Mouse (Mus musculus) adrenal gland, postnatal 36 days (tissue): ENCODE measurements around the gene Ugt1a9. TPM values are rescaled to one million over a fixed set of nuclear protein-coding genes. Genes with fewer than 3 reads are reported as not detected.
A peak's percentile ranks its signal among the peaks of the same experiment; 100 is the strongest.
"Not testable (repeated sequence)": the region's sequence is repeated elsewhere in the genome, so short reads cannot be mapped to it uniquely, and the experiment has no call there.

Experiments
- DNase-seq, 2 experiments: peaks; one replicate each; pipeline ENCODE4 v3.0.0; 2021; ENCODE audit warnings: mixed read lengths in 1 of 2
- total RNA-seq, 2 experiments: library from RNA; stranded (reverse); gene quantifications; 2 replicates each; pipeline ENCODE4 v1.2.3; 2021

The Ugt1a9 gene
- total RNA-seq, 2 experiments from 2014 or later = 0.26 TPM; not detected in 1

- DNase-seq = no peak
These were observed 149.7 kb downstream of the Ugt1a9 start for GRCm38 (mm10) chr1:88220336-88220735.

DNA sequence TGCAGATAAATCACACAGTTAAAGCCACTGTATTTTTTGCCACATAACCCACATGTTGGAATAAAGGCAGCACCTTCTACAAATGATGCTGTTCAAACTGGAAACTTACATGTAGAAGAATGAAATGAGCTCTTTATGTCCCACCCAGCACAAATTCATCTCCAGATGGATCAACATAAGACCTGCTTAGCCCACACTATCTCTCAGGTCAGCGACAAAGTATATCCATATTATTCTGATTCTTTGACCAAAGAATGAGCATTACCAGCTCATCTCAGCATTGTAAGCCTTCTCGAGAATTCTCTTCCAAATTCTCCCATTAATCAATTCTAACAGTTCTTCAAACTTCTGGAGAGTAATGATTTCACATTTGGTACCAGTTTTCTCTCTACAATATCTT, 151.6 kb downstream of the Ugt1a9 start:
- DNase-seq = no peak

DNA sequence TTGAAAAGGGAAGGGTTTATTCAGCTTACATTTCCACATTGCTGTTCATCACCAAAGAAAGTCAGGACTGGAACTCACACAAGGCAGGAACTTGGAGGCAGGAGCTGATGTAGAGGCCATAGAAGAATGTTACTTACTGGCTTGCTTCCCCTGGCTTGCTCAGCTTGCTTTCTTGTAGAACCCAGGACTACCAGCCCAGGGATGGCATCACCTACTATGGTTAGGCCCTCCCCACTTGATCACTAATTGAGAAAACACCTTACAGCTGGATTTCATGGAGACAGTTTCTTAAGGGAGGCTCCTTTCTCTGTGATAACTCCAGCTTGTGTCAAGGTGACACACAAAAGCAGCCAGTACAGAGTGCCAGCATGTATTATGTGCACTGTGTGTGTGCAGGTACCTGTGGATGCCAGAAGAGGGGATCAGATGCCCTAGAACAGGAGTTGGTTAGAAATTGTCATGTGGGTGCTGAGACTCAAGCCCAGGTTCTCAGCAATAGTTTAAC, 152.5 kb downstream of the Ugt1a9 start:
- DNase-seq = not testable (repeated sequence)

DNA sequence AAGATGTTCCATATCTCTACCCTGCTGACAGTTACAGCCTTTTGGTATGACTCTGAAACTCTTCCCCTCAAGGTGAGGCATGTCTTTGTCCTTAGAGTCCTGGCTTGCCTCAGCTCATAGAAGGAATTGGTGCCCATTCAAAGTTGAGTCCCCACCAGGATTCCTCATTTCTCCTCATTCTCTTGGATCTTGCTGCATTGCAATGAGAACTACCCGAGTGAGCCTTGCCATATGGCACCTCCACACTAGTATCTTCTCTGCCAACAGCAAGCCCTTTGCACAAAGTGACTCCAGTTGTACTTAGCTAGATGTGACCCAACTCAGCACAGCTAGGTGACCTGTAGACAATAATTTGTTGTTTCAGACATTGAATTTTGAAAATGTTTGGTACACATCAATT, 153.0 kb downstream of the Ugt1a9 start:
- no peak for DNase-seq

- peak; percentile 60 to 67 for DNase-seq
These were observed 153.6 kb downstream of the Ugt1a9 start for GRCm38 (mm10) chr1:88224029-88224776.

DNA sequence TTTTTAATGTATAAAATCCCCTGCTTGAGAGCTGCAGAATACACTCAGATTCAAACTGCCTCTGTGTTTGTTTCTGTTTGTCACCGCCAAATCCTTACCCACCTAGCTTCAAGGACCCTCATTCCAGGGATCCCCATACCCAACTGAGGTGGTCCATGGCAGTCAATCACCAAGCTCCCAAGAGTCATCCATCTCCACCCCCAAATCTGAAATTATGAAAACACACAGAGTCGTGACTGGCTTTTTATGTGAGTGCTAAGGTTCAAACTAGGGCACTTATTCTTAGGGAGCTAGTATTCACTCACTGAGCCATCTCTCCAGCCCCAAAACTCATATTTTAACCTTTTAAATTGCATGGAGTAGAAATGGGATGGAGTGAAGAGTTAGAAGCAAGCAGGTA, 154.7 kb downstream of the Ugt1a9 start:
- DNase-seq = not testable (repeated sequence)

GRCm38 (mm10) chr1:88225741-88226140, 155.1 kb downstream of the Ugt1a9 start:
- no peak for DNase-seq

DNA sequence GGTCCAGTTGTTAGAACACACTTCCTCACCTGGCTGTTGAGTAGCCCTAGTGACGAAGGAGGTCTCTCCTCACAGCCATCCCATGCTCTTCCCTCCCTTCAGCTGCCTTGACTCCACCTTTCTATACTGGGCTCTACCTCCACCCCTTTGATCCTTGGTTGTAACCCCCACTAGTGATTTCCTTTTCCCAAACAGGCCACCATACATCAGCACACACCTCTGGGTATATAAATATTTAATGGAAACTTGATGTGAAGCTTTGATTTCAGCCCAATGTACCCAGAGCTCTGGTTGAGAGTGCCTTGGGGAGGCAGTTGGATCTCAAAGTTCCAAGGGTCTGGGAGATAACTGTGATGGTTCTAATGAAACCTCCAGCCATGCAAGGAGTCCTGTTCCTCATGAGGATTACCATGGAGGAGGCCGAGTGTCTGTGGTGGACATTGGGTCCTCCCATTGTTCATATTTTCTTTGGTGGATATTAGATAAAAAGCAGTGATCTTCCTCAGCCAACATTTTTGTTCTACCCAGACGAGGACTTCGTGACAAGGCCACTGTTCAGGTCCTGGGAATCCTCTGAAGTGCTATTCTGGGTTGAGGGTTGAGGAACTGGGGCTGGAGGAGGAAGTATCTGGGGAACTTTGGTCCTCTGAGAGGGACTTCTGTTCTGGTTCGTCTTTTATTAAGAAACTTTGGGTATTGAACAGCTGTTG, 156.2 kb downstream of the Ugt1a9 start, which contains the start of gene Mroh2a:
TSS of gene Mroh2a (plus strand) at position 317 of the 710 bp plus-strand sequence.
- no peak for DNase-seq

- no peak for DNase-seq
These were observed 156.9 kb downstream of the Ugt1a9 start for GRCm38 (mm10) chr1:88227482-88227881.

DNA sequence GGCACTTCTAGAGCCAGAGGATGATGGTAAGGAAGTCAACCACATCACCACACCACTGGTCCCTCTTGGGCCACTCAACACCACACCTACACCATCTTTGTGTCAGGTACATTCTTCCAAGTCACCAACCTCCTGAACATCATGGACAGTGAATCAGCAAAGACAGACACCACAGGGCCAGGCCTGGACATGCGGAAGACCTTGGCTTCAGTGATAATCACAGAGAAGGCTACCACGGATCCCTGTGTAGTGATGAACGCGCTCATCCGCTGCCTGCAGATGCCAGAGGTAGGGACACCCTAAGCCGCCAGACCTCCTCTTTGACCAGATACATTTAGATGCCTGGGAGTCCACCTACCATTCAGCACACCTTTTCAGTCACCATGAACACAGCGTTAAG, 157.5 kb downstream of the Ugt1a9 start:
- no peak for DNase-seq

DNA sequence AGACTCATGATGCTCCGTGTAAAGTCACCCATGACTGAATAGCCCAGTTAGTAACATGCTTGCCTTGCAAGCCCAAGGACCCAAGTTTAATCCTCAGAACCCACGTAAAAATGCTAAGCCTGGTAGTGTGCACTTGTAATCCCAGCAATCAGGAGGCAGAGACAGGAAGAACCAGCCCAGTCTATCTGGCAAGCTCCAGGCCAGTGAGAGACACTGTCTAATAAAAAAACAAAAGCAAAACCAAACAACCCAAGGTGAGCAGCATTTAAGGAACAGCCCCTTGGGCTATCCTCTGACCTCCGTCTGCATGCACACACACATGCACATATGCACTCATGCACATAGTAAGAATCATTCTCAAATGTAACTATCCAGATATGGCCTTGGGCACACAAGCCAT, 159.0 kb downstream of the Ugt1a9 start:
- DNase-seq = no peak

DNA sequence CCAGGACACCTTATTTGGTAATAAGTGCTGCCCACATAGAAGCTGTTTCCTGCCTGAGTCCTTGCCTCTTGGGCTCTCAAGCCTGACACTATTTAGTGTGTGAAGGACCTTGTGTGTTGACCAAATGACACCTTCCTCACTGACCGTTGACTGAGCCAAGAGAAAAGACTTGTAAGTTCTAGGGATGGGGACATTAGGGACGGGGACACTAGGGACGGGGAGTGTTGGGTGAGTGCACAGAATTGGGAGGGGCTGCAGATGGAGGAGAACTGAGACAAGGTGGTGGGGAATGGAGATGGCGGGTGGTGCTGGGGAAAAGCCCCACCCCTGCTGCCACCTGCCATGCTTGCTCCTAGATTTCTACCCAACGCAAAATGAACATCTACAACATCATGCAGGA, 159.4 kb downstream of the Ugt1a9 start:
- no peak for DNase-seq

- no peak for DNase-seq
These were observed 159.8 kb downstream of the Ugt1a9 start for GRCm38 (mm10) chr1:88230421-88230820.

- no peak for DNase-seq
These were observed 160.6 kb downstream of the Ugt1a9 start for GRCm38 (mm10) chr1:88230981-88231802.

DNA sequence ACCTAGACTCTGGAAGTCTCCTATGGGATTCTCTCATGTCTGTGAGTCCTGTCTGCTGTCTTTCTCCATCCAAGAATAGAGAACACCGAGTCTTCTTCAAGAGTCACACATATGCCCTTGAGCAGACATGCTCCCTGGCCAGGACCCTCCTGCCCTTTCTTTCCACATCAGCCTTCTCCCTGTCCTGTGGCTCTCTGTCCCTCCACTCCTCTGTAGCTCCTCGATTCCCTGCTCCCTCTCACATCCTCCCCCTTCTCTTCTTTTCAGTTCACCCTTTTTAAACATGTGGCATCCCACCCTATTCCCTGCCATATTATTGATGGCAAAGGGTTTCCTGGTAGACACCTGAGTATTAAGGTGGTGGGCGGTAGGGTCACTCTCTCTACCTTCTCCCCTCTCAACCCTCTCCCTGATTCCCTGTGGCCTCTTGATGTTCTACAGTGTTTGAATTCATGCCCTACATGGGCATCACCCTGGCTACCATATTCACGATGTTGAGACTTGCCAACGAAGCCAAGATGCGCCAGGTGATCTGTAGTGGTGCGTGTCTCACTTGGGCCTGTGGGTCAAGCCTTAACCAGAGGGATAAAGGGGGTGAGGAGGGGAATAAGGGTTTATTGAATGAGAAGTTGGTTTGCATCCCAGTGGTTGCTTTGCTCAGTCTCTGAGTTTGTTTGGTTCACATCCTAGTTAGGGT, 161.4 kb downstream of the Ugt1a9 start:
- DNase-seq = no peak

DNA sequence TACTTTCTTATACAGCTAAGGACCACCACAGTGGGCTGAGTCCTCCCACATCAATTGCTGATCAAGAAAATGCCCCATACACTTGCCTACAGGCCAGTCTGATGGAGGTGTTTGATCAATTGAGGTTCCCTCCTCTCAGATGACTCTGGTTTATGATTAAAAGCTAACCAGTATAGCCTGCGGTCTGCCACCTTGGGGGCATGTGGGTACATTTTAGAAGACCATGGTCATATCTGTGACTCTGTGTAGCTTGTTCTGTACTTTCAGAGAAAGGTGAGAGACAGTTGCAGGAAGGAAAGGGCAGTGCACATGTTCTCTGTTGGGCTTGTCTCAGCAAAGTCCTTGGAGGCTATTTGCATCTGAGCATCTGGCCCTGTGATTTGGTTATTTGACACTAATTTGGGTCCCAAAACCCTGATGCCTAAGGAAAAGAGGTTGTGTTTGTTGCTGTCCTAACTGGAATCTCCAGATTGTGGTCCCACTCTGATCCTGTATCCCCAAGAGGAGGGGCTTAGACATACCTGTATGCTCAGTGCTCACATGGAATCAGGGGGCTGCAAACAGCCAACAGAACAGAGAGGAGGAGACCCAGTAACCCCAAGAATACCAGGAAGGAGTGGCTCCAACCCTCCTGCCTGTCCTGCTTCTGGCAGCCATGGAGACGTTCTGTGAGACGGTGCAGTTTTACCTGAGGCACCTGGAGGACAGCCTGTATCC, 162.2 kb downstream of the Ugt1a9 start:
- DNase-seq = no peak

- DNase-seq = no peak
These were observed 163.0 kb downstream of the Ugt1a9 start for GRCm38 (mm10) chr1:88233421-88234247.

DNA sequence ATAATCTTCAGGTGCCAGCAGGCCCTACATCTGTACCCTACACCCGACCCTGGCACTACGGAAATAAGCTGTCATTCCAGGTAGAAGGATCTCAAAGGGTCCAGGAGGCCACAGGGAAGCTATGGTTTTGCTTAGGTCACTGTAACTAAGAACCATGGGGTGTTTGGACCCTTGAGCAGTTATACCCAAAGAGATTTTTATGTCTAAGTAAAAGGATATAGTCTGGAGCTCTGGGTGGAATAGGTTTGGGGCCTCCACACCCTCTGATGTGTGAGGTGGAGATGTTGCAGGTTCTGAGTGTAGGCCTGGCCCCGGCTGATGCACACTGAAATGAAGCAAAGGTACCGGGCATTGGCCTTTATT, 163.6 kb downstream of the Ugt1a9 start:
- DNase-seq = no peak

DNA sequence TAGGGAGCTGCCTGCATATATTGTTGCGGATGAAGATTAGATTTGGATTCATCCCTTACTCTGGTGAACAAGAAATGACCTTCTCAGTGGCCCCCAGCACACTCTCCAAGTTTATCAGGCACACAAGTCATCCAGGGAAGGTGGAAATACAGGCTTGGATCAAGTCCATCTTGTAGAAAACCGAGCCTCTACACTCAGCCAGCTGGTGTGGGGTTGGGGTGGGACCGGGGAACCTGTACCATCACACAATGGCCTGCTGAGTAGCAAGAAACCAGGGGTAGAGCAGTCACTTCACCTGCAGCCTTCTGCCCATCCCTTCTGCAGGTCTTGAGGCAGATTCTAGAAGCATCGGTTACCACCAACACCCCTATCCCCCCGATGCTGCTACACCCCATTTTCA, 164.0 kb downstream of the Ugt1a9 start:
- DNase-seq = no peak
